Mouse (Mus musculus) adrenal gland, adult (tissue): Measurements from ENCODE around the gene Cntnap5a.
"Not testable (repeated sequence)": the region's sequence is repeated elsewhere in the genome, so short reads cannot be mapped to it uniquely, and the experiment has no call there.

Source experiments
- DNase-seq, 2 experiments: peaks; one replicate each; pipeline ENCODE4 v3.0.0; 2022 to 2023; ENCODE audit warnings: low spot score in 1 of 2; ENCODE audit not compliant: inconsistent age in 2 of 2

Gene Cntnap5a

DNA sequence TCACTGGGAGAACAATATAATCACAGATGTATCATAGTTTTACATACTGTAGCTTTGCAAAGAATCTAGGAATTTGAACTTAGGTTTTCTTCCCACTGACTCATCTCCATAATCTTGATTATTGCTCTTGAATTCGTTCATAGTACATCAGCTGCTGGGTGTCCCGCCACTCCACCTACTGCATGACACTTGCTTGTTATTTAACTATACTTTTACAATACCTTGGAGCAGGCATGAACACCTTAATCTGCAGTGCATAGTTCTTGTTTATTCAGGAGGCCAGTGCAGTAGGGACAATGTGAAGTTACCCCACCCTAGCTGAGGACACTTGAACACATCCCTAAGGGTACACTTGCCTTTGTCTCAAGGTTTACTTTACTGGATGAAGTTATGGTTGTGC lies 352.3 kb downstream of the Cntnap5a start:
- no peak for DNase-seq

- DNase-seq: no peak
Measured at GRCm38 (mm10) chr1:116044083-116044482, 359.5 kb downstream of the Cntnap5a start.

DNA sequence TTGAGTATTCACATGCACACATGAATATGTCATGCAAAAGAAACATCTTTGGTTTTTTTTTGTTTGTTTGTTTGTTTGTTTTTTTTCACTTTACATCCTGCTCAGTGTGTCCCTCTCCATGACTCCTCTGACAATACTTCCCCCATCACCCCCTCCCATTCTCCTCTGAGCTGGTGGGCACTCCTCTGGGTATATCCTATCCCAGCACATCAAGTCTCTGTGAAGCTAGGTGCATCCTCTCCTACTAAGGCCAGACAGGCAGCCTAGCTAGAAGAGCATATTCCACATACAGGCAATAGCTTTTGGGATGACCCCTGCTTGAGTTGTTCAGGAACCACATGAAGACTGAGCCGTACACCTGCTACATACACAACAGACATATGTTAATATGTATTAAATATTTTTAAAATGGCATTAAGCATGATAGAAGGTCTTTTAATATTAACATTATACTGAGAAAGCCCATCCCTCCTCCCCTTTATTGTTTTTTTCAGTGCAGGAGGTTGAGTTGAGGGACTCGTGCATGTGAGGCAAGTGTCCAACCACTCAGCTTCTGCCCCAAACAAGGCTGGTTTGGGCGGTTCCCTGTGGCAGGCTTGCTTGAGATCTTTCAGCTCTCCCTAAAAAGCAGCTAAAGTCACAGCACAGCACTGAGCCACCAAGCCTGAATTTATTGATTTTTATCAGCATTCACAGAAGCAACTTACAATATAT lies 422.6 kb downstream of the Cntnap5a start:
- no peak for DNase-seq

DNA sequence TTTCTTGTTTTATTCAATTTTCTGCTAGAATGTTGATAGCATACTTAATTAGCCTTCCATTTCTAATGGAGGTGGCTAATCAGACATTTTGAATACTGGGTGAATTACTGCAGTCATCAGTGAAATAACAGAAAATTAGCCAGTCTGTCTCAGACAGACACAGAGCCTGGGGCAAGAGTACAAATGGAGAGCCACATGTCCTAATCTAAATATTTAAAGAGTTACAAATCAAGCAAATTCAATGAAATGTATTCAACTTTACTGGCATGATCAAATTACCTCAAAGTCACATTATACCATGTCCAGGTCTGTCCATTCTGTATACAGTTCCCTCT lies 423.1 kb downstream of the Cntnap5a start:
- peak in 1 of 2 experiments; percentile 17 for DNase-seq

DNA sequence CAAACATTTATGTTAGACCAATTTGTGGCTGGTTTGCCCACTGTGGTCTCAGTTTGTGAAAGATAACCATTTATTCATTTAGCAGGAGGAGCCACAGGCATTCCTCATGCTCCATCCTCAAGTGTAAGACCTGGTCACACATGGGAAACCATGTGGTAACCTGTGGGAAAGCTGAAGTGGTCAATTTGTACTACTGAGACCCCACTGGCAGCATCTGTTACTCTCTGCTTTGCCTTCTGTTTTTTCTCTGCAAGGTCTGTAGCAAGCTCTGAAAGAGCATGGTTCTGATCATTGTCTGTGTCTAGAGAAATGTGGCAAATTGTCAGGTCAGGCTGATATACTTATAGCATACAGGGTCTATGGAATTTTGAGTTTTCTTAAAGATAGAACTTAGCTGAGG lies 423.8 kb downstream of the Cntnap5a start:
- DNase-seq: no peak

GRCm38 (mm10) chr1:116125767-116126166 lies 441.2 kb downstream of the Cntnap5a start:
- no peak for DNase-seq

DNA sequence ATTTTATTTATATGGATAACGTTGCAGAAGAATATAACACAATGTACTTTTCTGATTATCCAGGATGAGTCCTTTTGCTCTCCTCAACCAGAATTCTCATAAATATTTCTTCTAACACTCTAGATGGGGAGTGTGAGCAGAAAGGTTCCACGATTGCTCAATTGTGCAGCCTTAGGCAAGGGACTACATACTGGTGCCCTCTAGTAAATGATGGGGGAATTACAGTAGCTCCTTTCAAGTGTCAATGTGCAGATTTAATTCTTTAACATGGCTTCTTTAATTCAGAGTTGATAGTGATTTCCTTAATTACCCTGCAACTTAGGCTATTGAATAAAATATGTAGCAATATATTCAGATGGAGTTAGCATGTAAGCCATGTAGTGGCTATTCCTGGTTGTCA lies 442.5 kb downstream of the Cntnap5a start:
- DNase-seq: no peak

GRCm38 (mm10) chr1:116128450-116129246 lies 444.1 kb downstream of the Cntnap5a start:
- DNase-seq: no peak

GRCm38 (mm10) chr1:116132471-116132870 lies 447.9 kb downstream of the Cntnap5a start:
- no peak for DNase-seq

DNA sequence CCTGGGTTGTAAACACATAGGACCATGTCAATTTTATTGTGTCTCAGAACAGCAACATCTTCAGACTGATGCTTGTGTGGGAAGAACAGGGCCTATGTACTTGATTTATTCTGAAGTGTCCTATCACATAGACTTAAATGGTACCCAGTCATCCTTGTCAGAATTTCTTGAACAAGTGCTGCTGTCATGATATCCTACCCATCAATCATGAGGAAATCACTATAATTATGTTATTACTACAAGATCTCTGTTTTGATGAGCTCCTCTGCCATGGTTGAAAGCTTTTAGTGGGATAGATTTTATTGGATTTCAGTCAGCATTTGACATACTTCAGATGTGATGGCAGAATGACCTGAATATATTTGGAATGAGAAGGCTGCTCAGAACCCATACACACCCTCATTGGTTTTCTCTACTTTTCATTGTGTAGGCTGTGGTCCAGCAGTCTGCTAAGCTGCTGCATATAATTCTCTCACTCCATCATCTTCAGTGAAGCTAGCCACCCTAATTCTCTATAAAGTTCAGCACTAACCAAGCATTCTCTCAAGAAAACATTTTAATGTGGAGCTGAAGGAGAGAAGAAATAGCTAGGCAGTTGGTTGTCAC lies 465.3 kb downstream of the Cntnap5a start:
- DNase-seq: no peak

- peak in 1 of 2 experiments; percentile 31 for DNase-seq
Measured at GRCm38 (mm10) chr1:116184471-116184870, 499.9 kb downstream of the Cntnap5a start.

- not testable (repeated sequence) for DNase-seq
Measured at GRCm38 (mm10) chr1:116188142-116188541, 503.6 kb downstream of the Cntnap5a start.

- DNase-seq: no peak
Measured at GRCm38 (mm10) chr1:116192299-116192698, 507.7 kb downstream of the Cntnap5a start.

DNA sequence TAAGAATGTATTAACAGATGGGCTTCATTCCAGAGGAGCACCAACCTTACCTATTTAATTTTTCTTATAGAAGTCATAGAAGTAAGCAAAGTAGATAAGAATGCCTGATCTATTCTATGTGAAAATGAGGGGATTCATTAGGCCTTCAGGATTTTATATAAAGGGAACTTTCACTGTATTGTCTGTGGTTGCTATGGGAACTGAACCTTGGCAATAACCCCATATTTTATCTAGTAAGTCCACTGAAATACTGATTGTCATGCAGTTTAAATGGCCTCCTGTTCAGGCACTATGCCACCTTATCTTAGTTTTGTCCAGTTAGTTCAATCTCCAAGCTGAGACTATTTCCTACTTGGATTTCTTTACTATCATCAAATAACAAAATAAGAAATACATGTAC lies 532.3 kb downstream of the Cntnap5a start:
- no peak for DNase-seq

- DNase-seq: no peak
Measured at GRCm38 (mm10) chr1:116240538-116240937, 556.0 kb downstream of the Cntnap5a start.

DNA sequence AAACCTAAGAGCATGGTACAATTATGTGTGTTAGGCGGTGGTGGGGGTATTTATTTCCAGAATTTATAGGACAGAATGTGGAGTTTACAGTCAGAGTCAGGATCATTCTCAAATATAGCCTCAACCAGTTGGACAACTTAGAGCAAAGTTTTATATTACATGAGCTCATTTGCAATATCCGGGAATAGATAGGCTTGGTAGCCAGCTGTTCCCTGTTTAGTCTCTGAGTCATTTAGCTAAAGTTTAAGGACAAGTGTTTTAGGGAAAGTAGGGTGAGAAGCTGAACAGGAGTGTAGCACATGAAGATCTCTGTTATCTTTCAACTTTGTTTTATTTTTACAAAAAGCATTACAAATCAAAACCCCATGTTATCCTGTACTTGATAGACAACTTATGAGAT lies 559.3 kb downstream of the Cntnap5a start:
- peak in 1 of 2 experiments; percentile 20 for DNase-seq

DNA sequence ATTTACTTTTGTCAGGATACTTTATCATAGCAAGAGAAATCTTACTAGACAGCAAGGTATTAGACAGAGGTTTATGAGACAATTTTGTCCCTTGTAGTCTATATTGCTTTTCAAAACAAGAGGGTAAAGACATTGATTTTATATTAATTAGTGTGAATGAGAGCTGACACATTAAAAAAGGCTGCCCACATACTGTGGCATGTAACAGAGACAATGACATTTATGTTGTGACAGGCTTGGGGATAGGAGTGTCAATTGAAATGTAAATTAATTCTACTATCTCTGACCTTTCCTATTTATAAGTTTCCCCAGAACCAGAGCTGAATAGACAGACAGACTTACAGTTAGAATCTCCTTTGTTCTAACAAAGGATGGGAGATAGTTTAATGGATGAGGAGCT lies 596.6 kb downstream of the Cntnap5a start:
- no peak for DNase-seq

- no peak for DNase-seq
Measured at GRCm38 (mm10) chr1:116283968-116284367, 599.4 kb downstream of the Cntnap5a start.

DNA sequence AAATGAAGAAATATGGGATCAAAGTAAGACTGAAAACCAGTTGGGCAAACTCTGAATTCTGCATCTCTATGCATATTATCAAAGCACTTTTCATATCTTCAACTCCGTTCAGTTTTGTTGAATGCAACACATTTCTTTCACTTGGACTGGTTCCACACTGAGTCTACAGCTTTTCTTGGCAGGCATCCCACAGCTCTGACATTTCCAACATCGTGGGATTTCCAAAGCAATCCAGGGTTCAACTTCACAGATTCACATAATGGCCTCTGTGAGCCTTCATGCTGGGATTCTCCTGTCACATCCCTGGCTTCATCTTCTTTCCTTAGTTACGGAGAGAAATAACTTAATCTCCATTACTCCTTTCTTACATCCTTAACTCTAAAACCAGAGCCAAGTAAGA lies 622.0 kb downstream of the Cntnap5a start:
- no peak for DNase-seq

DNA sequence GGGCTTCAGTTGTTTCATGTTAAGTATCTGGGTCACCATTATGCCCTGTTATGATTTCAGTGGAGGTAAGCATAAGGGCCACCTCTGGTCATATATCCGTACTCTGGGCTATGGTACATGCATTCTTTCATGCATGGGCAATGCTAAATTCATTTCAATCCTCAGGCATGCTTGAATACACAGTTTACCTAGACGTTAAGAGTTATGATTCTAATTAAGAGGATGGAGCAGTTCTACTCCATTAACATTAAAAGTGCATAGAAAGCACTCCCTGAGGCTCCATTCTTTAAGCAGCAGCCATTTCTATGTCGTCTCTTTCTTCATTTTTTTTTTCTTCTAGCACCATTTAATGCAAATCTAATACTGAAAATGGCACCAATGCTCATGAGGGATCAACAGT lies 627.0 kb downstream of the Cntnap5a start:
- DNase-seq: no peak

DNA sequence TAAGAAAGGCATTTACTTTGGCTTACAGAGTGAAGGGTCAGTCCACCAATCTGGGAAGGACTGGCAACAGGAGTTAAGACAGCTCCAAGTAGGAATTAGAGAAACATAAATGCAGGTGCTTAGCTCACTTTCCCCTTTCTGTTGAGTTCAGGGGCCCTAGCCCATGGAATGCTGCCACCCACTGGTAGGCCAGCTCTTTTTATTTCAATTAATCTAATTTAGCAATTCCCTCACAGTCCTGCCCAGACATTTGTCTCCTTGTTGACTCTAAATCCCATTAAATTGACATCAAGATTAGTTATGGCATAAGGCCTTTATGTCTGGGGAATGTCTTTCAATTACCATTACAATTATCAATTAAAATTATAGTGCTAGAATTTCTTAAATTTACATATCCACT lies 628.7 kb downstream of the Cntnap5a start:
- DNase-seq: peak; percentile 16 to 47

GRCm38 (mm10) chr1:116324505-116324904 lies 639.9 kb downstream of the Cntnap5a start:
- no peak for DNase-seq
